Mouse (Mus musculus) stomach, postnatal 0 days (tissue): ENCODE measurements around the gene Dnaja3. TPM values are rescaled to one million over a fixed set of nuclear protein-coding genes. Genes with fewer than 3 reads are reported as not detected.

Experiments used
- ATAC-seq: fragments of 200-750 bp; cut with Nextera tagmentation; 2 replicates; pipeline ENCODE4 v1.8.0; 2017; ENCODE audit not compliant: low FRiP score, low TSS enrichment
- DNase-seq: peaks from one replicate; pipeline ENCODE4 v3.0.0-alpha.2; 2016; ENCODE audit warnings: low spot score
- H3K27ac ChIP-seq: fragments of 300-500 bp; sonication (generic); replicated peaks from 2 replicates; pipeline ENCODE4 v1.5.1; 2014; ENCODE audit warnings: mild to moderate bottlenecking, control low read depth
- H3K27me3 ChIP-seq: fragments of 300-500 bp; sonication (generic); 2 replicates; pipeline ENCODE4 v1.6.1; 2014; ENCODE audit warnings: low read length; ENCODE audit not compliant: control insufficient read depth, insufficient read depth
- H3K36me3 ChIP-seq: fragments of 300-500 bp; sonication (generic); 2 replicates; pipeline ENCODE4 v1.6.1; 2014; ENCODE audit warnings: low read length, mixed read lengths; ENCODE audit not compliant: control insufficient read depth, insufficient read depth
- H3K4me1 ChIP-seq: fragments of 300-500 bp; sonication (generic); replicated peaks from 2 replicates; pipeline ENCODE4 v1.6.1; 2014; ENCODE audit warnings: antibody characterized with exemption; ENCODE audit not compliant: control insufficient read depth, insufficient read depth
- H3K4me2 ChIP-seq: fragments of 300-500 bp; sonication (generic); replicated peaks from 2 replicates; pipeline ENCODE4 v1.6.1; 2014; ENCODE audit warnings: low read depth, mild to moderate bottlenecking, control low read depth, moderate library complexity
- H3K4me3 ChIP-seq: fragments of 300-500 bp; sonication (generic); 2 replicates; pipeline ENCODE4 v1.5.1; 2014; ENCODE audit warnings: low read depth, low read length, control low read depth
- H3K9ac ChIP-seq: fragments of 300-500 bp; sonication (generic); 2 replicates; pipeline ENCODE4 v1.6.1; 2014; ENCODE audit warnings: mild to moderate bottlenecking, low read length, control low read depth, mixed read lengths
- H3K9me3 ChIP-seq: fragments of 300-500 bp; sonication (generic); 2 replicates; pipeline ENCODE4 v1.6.1; 2016; ENCODE audit warnings: low read length; ENCODE audit not compliant: control insufficient read depth
- CTCF ChIP-seq: IDR thresholded peaks from 2 replicates; pipeline ENCODE4 v1.5.1; 2016; ENCODE audit warnings: antibody characterized with exemption, low read depth, mild to moderate bottlenecking, moderate library complexity
- EP300 ChIP-seq: optimal IDR thresholded peaks from 2 replicates; pipeline ENCODE3; 2016; ENCODE audit warnings: antibody characterized with exemption
- WGBS: fragments of 180-500 bp; shearing (Covaris S2); extraction: QIAGEN DNeasy Blood & Tissue Kit; methylation state at CpG from one replicate; pipeline ENCODE4 v1.1.7; 2014; 5-methylcytosine and 5-hydroxymethylcytosine counted together
- polyA plus RNA-seq: library from polyadenylated mRNA; unstranded; fragments of >200 nt; fragmentation: Nextera tagmentation; extraction: Ambion mirVana; gene quantifications from 2 replicates; pipeline ENCODE4 v1.2.1, GENCODE M21; 2015

Gene Dnaja3
- polyA plus RNA-seq, 1 experiment from 2014 or later: 47.0 TPM

GRCm38 (mm10) chr16:4641119-4641838 lies 1.5 kb downstream of the Dnaja3 start:
- ATAC-seq: no peak
- 20% methylated on average over 3 of the region's 3 CpGs for WGBS

GRCm38 (mm10) chr16:4642190-4642589 lies 2.4 kb downstream of the Dnaja3 start:
- WGBS: 18% methylated on average over 13 of the region's 13 CpGs
- no peak overlapping the region for H3K9ac ChIP-seq

More at GRCm38 (mm10) chr16:4641119-4641838, 1.5 kb downstream of the Dnaja3 start:
- no peak for TF ChIP-seq EP300
- no peak for DNase-seq
- H3K4me1 ChIP-seq: peaks cover 23% of the 10 kb centered on the region
- peak overlapping the region; percentile 82; the same call in 1 of the 2 replicates for H3K9ac ChIP-seq
- peak overlapping the region; percentile 83 for H3K4me2 ChIP-seq
- H3K27me3 ChIP-seq: no peaks in the 10 kb centered on the region
- peak overlapping the region; percentile 69 for H3K4me3 ChIP-seq
- no peaks in the 10 kb centered on the region for H3K36me3 ChIP-seq
- no peaks in the 10 kb centered on the region for H3K9me3 ChIP-seq
- peak overlapping the region; percentile 94 for H3K27ac ChIP-seq

GRCm38 (mm10) chr16:4642937-4643336 lies 3.1 kb downstream of the Dnaja3 start:
- no peaks in the 10 kb centered on the region for H3K9me3 ChIP-seq
- H3K4me3 ChIP-seq: no peak overlapping the region
- 0 out of 2 replicates have a peak overlapping the region, but pooled peaks have one; percentile 45 for H3K9ac ChIP-seq

More at GRCm38 (mm10) chr16:4642190-4642589, 2.4 kb downstream of the Dnaja3 start:
- DNase-seq (peak; percentile 87), ATAC-seq (peak; percentile 77)
- Histone ChIP-seq H3K4me3 (peak overlapping the region; percentile 20; the same call in 1 of the 2 replicates), H3K4me2 (peak overlapping the region; percentile 83), H3K4me1 (peaks cover 25% of the 10 kb centered on the region), H3K27me3 (no peaks in the 10 kb centered on the region), H3K36me3 (no peaks in the 10 kb centered on the region; the same call in 1 of the 2 replicates), H3K27ac (peak overlapping the region; percentile 94), H3K9me3 (no peaks in the 10 kb centered on the region)
- TF ChIP-seq CTCF: peak; percentile 31; the same call in 1 of the 2 replicates
- no peak for TF ChIP-seq EP300

GRCm38 (mm10) chr16:4643670-4644419 lies 4.1 kb downstream of the Dnaja3 start:
- Histone ChIP-seq H3K9me3 (no peaks in the 10 kb centered on the region), H3K4me1 (peaks cover 25% of the 10 kb centered on the region), H3K27me3 (no peaks in the 10 kb centered on the region), H3K4me2 (peak overlapping the region; percentile 83), H3K36me3 (no peaks in the 10 kb centered on the region; the same call in 1 of the 2 replicates), H3K9ac (peak overlapping the region; percentile 18; the same call in 1 of the 2 replicates), H3K27ac (peak overlapping the region; percentile 94), H3K4me3 (no peak overlapping the region)
- WGBS: 45% methylated on average over 11 of the region's 11 CpGs
- ATAC-seq: peak; percentile 2; the same call in 1 of the 2 replicates
- DNase-seq: peak; percentile 74
- TF ChIP-seq EP300 (no peak), CTCF (peak; percentile 31; the same call in 1 of the 2 replicates)

More at GRCm38 (mm10) chr16:4642937-4643336, 3.1 kb downstream of the Dnaja3 start:
- peak overlapping the region; percentile 94 for H3K27ac ChIP-seq
- no peaks in the 10 kb centered on the region for H3K27me3 ChIP-seq
- DNase-seq: peak; percentile 43
- H3K36me3 ChIP-seq: no peaks in the 10 kb centered on the region; the same call in 1 of the 2 replicates
- TF ChIP-seq CTCF: no peak
- TF ChIP-seq EP300: peak; percentile 81
- H3K4me1 ChIP-seq: peaks cover 25% of the 10 kb centered on the region
- no peak for ATAC-seq
- 66% methylated on average over 6 of the region's 6 CpGs for WGBS
- peak overlapping the region; percentile 83 for H3K4me2 ChIP-seq

- 70% methylated on average over 4 of the region's 4 CpGs for WGBS
- no peaks in the 10 kb centered on the region for H3K9me3 ChIP-seq
- ATAC-seq (no peak), DNase-seq (no peak)
- TF ChIP-seq CTCF (no peak), EP300 (no peak)
- no peak overlapping the region for H3K27ac ChIP-seq
- H3K4me3 ChIP-seq: no peak overlapping the region
- no peaks in the 10 kb centered on the region for H3K27me3 ChIP-seq
- 0 out of 2 replicates have a peak overlapping the region, but pooled peaks have one; percentile 18 for H3K9ac ChIP-seq
- peaks cover 21% of the 10 kb centered on the region for H3K4me1 ChIP-seq
- H3K36me3 ChIP-seq: peaks cover 7% of the 10 kb centered on the region
- no peak overlapping the region for H3K4me2 ChIP-seq
Observed at GRCm38 (mm10) chr16:4645867-4646266, 6.1 kb downstream of the Dnaja3 start.
